Mouse (Mus musculus) C2C12 (cell line): ENCODE data around the gene Akr1c21.

Experiments used
- CEBPB ChIP-seq: IDR thresholded peaks from one replicate; pipeline ENCODE4 v1.6.1; 2011; ENCODE audit warnings: low read depth, mild to moderate bottlenecking, control low read depth, moderate library complexity
- CTCF ChIP-seq: IDR thresholded peaks from one replicate; pipeline ENCODE4 v1.5.1; 2011; ENCODE audit not compliant: control insufficient read depth, insufficient read depth, insufficient read length
- MAX ChIP-seq: IDR thresholded peaks from one replicate; pipeline ENCODE4 v1.6.1; 2011; ENCODE audit warnings: mild to moderate bottlenecking, control low read depth

DNA sequence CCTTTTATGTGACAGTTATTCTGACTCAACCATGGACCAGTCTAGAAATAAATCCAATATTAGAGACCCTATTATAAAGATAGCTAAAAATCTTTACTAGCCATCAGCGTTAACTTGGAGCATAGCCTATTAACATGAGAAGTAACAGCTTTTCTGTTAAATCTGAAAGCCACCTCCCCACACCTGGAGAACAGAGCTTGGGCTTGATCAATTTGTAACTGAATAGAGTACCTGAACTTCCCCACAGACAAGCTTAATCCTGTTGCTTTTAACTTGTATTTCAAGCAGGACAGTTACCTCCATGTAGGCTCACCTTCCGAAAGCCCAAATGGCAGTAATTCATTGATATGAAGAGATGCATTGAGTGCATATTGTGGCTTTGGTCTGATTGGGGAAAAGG lies 7.9 kb upstream of the Akr1c21 start:
- no peak for TF ChIP-seq CTCF
- TF ChIP-seq MAX = no peak
- no peak for TF ChIP-seq CEBPB
